Mouse (Mus musculus) heart, postnatal 0 days (tissue): ENCODE measurements around the gene Tnfrsf8. TPM values are rescaled to one million over a fixed set of nuclear protein-coding genes. Genes with fewer than 3 reads are reported as not detected.

Source experiments
- ATAC-seq: fragments of 200-750 bp; cut with Nextera tagmentation; 2 replicates; pipeline ENCODE4 v1.8.0; 2017; ENCODE audit warnings: low read depth, moderate number of reproducible peaks, moderate library complexity; ENCODE audit not compliant: insufficient read depth
- DNase-seq: peaks from one replicate; pipeline ENCODE4 v3.0.0-alpha.2; 2016; ENCODE audit warnings: low spot score
- H3K27ac ChIP-seq: fragments of 300-500 bp; sonication (generic); 2 replicates; pipeline ENCODE4 v1.5.1; 2014; ENCODE audit warnings: low read depth, mild to moderate bottlenecking
- H3K27me3 ChIP-seq: fragments of 300-500 bp; sonication (generic); 2 replicates; pipeline ENCODE4 v1.6.1; 2014; ENCODE audit warnings: low read length, mixed read lengths; ENCODE audit not compliant: control insufficient read depth, insufficient read depth
- H3K36me3 ChIP-seq: fragments of 300-500 bp; sonication (generic); replicated peaks from 2 replicates; pipeline ENCODE4 v1.6.1; 2014; ENCODE audit warnings: low read length, mixed read lengths; ENCODE audit not compliant: control insufficient read depth, insufficient read depth
- H3K4me1 ChIP-seq: fragments of 300-500 bp; sonication (generic); 2 replicates; pipeline ENCODE4 v1.6.1; 2014; ENCODE audit warnings: antibody characterized with exemption; ENCODE audit not compliant: control insufficient read depth, insufficient read depth
- H3K4me2 ChIP-seq: fragments of 300-500 bp; sonication (generic); 2 replicates; pipeline ENCODE4 v1.6.1; 2014; ENCODE audit warnings: low read depth, mild to moderate bottlenecking, low read length, moderate library complexity
- H3K4me3 ChIP-seq: fragments of 300-500 bp; sonication (generic); 2 replicates; pipeline ENCODE4 v1.5.1; 2014; ENCODE audit warnings: low read depth, low read length
- H3K9ac ChIP-seq: fragments of 300-500 bp; sonication (generic); replicated peaks from 2 replicates; pipeline ENCODE4 v1.6.1; 2014; ENCODE audit warnings: low read depth, low read length, mixed read lengths
- H3K9me3 ChIP-seq: fragments of 300-500 bp; sonication (generic); replicated peaks from 2 replicates; pipeline ENCODE4 v1.6.1; 2016; ENCODE audit warnings: low read length; ENCODE audit not compliant: control insufficient read depth
- CTCF ChIP-seq: IDR thresholded peaks from 2 replicates; pipeline ENCODE4 v1.5.1; 2016; ENCODE audit warnings: antibody characterized with exemption, control low read depth, low read depth
- EP300 ChIP-seq: IDR thresholded peaks from 2 replicates; pipeline ENCODE4 v1.6.1; 2016; ENCODE audit warnings: antibody characterized with exemption, low read depth
- WGBS: fragments of 180-500 bp; shearing (Covaris S2); extraction: QIAGEN DNeasy Blood & Tissue Kit; methylation state at CpG from one replicate; pipeline ENCODE4 v1.1.7; 2014; 5-methylcytosine and 5-hydroxymethylcytosine counted together
- polyA plus RNA-seq: library from polyadenylated mRNA; unstranded; fragments of >200 nt; fragmentation: Nextera tagmentation; extraction: Ambion mirVana; gene quantifications from 2 replicates; pipeline ENCODE4 v1.2.1, GENCODE M21; 2015
- total RNA-seq: library from RNA; depleted of rRNA; stranded (reverse); fragments of >200 nt; gene quantifications from 2 replicates; pipeline ENCODE4 v1.2.3, GENCODE M21; 2014; ENCODE audit warnings: low replicate concordance

The Tnfrsf8 gene
- total and polyA plus RNA-seq, 2 experiments from 2014 or later: 0.04 TPM; not detected in 1

DNA sequence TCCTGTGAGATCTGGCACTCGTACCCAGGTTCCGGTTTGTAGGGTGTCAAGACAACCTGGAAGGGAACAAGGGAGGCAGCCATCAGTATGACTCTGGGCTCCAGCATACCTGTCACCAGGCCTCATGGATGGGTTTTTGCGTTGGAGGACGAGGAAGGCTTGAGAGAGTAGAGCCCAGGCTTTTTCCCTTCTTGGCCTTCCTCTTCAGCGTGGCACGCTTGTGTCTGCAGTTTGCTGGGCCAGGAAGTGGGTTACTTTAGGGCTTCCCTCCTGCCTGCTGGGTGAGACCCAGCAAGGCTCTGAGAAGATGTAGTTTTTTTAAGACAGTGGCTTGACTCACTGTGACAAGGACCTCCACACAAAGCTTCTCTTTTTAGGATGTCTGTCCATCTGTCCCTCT lies 85.9 kb downstream of the Tnfrsf8 start:
- DNase-seq: no peak
- Histone ChIP-seq H3K9me3 (no peaks in the 10 kb centered on the region), H3K4me2 (no peak overlapping the region), H3K9ac (no peak overlapping the region), H3K27ac (no peak overlapping the region), H3K4me3 (no peak overlapping the region), H3K27me3 (no peaks in the 10 kb centered on the region), H3K4me1 (no peaks in the 10 kb centered on the region; the same call in 1 of the 2 replicates), H3K36me3 (no peaks in the 10 kb centered on the region)
- 85% methylated on average over 6 of the region's 6 CpGs for WGBS
- TF ChIP-seq CTCF (no peak), EP300 (no peak)
- ATAC-seq: no peak

DNA sequence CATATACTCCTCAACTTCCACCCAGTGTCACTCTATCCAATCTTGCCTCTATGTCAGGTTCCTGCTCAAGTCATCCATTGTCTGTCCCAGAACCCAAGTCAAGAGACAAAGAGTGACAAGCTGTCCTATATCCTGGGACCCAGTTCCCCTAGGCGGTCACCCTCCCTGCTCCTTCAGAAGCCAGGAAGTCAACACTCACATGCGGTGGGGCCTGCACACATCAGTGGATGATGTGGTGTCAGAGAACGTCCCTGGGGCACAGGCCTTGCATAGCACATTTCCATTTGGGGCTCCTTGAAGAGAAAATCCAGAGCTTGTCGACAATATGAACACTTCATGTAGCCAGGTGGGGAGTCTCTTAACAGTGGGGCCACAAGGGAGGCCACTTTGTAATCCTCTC lies 90.4 kb downstream of the Tnfrsf8 start:
- H3K4me3 ChIP-seq: no peak overlapping the region
- no peak for TF ChIP-seq EP300
- no peak for TF ChIP-seq CTCF
- no peaks in the 10 kb centered on the region for H3K9me3 ChIP-seq
- H3K4me1 ChIP-seq: no peaks in the 10 kb centered on the region; the same call in 1 of the 2 replicates
- DNase-seq (no peak), ATAC-seq (no peak)
- H3K4me2 ChIP-seq: no peak overlapping the region
- H3K36me3 ChIP-seq: no peaks in the 10 kb centered on the region
- no peak overlapping the region for H3K27ac ChIP-seq
- H3K27me3 ChIP-seq: no peaks in the 10 kb centered on the region
- WGBS: 73% methylated on average over 4 of the region's 4 CpGs
- no peak overlapping the region for H3K9ac ChIP-seq

DNA sequence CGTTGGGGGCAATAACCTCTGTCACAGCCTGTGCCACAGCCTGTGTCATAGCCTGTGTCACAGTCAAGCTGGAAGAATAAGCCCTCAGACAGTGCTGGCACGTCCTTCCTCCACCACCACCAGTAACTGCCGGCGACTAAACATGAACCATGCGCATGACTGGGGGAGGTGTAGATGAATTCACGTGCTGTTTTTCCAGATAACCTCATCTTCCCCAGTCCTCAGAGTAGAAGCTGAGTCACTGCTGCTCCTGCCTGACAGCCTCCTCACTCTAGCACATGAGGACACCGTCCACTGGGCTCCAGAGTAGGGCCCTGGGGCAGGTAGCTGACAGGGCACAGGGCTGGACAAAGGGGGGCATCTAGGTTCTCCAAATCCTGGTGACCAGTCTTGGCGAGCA lies 92.9 kb downstream of the Tnfrsf8 start:
- 39% methylated on average over 8 of the region's 8 CpGs for WGBS
- ATAC-seq (peak; percentile 47), DNase-seq (no peak)
- no peaks in the 10 kb centered on the region; the same call in 1 of the 2 replicates for H3K4me1 ChIP-seq
- H3K4me3 ChIP-seq: no peak overlapping the region
- H3K4me2 ChIP-seq: no peak overlapping the region
- no peak for TF ChIP-seq CTCF
- 0 out of 2 replicates have a peak, but pooled peaks have one; percentile 22 for TF ChIP-seq EP300
- no peaks in the 10 kb centered on the region for H3K36me3 ChIP-seq
- no peaks in the 10 kb centered on the region for H3K9me3 ChIP-seq
- H3K9ac ChIP-seq: no peak overlapping the region
- H3K27me3 ChIP-seq: no peaks in the 10 kb centered on the region
- H3K27ac ChIP-seq: no peak overlapping the region

DNA sequence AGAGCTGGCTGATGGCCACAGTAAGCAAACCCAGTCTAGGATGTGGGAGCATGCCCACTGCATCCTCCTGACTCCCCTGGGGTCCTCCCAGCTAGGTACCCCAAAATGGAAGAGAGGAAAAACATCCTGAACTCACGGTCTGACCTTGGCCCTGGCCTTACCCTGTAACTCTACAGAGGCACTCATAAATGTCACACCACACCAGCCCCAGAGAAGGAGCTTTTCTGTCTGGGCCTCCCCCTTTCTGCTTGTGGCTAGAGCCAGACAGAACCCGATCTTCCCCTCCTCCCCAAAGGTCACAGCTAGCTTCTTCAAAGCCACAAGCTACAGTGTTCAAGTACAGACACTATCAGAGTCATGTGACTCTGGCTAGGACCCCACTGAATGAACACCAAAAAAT lies 93.6 kb downstream of the Tnfrsf8 start:
- Histone ChIP-seq H3K9ac (no peak overlapping the region), H3K36me3 (no peaks in the 10 kb centered on the region), H3K27me3 (no peaks in the 10 kb centered on the region), H3K4me1 (no peaks in the 10 kb centered on the region; the same call in 1 of the 2 replicates), H3K4me2 (no peak overlapping the region), H3K4me3 (no peak overlapping the region), H3K9me3 (no peaks in the 10 kb centered on the region), H3K27ac (no peak overlapping the region)
- ATAC-seq: no peak
- 60% methylated on average over 2 of the region's 2 CpGs for WGBS
- no peak for DNase-seq
- TF ChIP-seq EP300 (no peak), CTCF (no peak)

GRCm38 (mm10) chr4:145220001-145220400 lies 95.0 kb downstream of the Tnfrsf8 start:
- Histone ChIP-seq H3K4me1 (no peaks in the 10 kb centered on the region; the same call in 1 of the 2 replicates), H3K4me2 (no peak overlapping the region), H3K36me3 (no peaks in the 10 kb centered on the region), H3K9ac (no peak overlapping the region), H3K4me3 (no peak overlapping the region), H3K9me3 (no peaks in the 10 kb centered on the region), H3K27me3 (no peaks in the 10 kb centered on the region), H3K27ac (no peak overlapping the region)
- 74% methylated on average over 1 of the region's 1 CpGs for WGBS
- no peak for DNase-seq
- TF ChIP-seq EP300: no peak
- no peak for TF ChIP-seq CTCF
- no peak for ATAC-seq
